Mouse (Mus musculus) stomach, embryonic 16.5 days (tissue): ENCODE results near the gene Zfp12. TPM values are rescaled to one million over a fixed set of nuclear protein-coding genes. Genes with fewer than 3 reads are reported as not detected.

ENCODE experiments used
- ATAC-seq: fragments of 200-750 bp; cut with Nextera tagmentation; 2 replicates; pipeline ENCODE4 v1.8.0; 2017; ENCODE audit warnings: moderate number of reproducible peaks, moderate TSS enrichment; ENCODE audit not compliant: insufficient read depth, low FRiP score
- H3K27ac ChIP-seq: fragments of 300-500 bp; sonication (generic); 2 replicates; pipeline ENCODE4 v1.5.1; 2014; ENCODE audit warnings: low read length
- H3K27me3 ChIP-seq: fragments of 300-500 bp; sonication (generic); 2 replicates; pipeline ENCODE4 v1.6.1; 2014; ENCODE audit warnings: low read length, control low read depth, mixed read lengths; ENCODE audit not compliant: control insufficient read depth, insufficient read depth
- H3K36me3 ChIP-seq: fragments of 300-500 bp; sonication (generic); 2 replicates; pipeline ENCODE4 v1.6.1; 2014; ENCODE audit warnings: low read length; ENCODE audit not compliant: control insufficient read depth, insufficient read depth
- H3K4me1 ChIP-seq: fragments of 300-500 bp; sonication (generic); 2 replicates; pipeline ENCODE4 v1.6.1; 2014; ENCODE audit warnings: low read length, control low read depth, mixed read lengths; ENCODE audit not compliant: control insufficient read depth, insufficient read depth
- H3K4me2 ChIP-seq: fragments of 300-500 bp; sonication (generic); 2 replicates; pipeline ENCODE4 v1.6.1; 2014; ENCODE audit warnings: low read depth, low read length, mixed read lengths
- H3K4me3 ChIP-seq: fragments of 300-500 bp; sonication (generic); replicated peaks from 2 replicates; pipeline ENCODE4 v1.5.1; 2014; ENCODE audit warnings: mild to moderate bottlenecking, low read length
- H3K9ac ChIP-seq: fragments of 300-500 bp; sonication (generic); 2 replicates; pipeline ENCODE4 v1.6.1; 2014; ENCODE audit warnings: low read length
- H3K9me3 ChIP-seq: fragments of 300-500 bp; sonication (generic); replicated peaks from 2 replicates; pipeline ENCODE4 v1.6.1; 2016; ENCODE audit warnings: low read length, control low read depth; ENCODE audit not compliant: control insufficient read depth
- WGBS: fragments of 180-500 bp; shearing (Covaris S2); extraction: QIAGEN DNeasy Blood & Tissue Kit; methylation state at CpG from one replicate; pipeline ENCODE4 v1.1.7; 2014; 5-methylcytosine and 5-hydroxymethylcytosine counted together
- polyA plus RNA-seq: library from polyadenylated mRNA; unstranded; fragments of >200 nt; fragmentation: Nextera tagmentation; extraction: Ambion mirVana; gene quantifications from 2 replicates; pipeline ENCODE4 v1.2.1, GENCODE M21; 2015

Zfp12 gene
- polyA plus RNA-seq, 1 experiment from 2014 or later, result 11.3 TPM

DNA sequence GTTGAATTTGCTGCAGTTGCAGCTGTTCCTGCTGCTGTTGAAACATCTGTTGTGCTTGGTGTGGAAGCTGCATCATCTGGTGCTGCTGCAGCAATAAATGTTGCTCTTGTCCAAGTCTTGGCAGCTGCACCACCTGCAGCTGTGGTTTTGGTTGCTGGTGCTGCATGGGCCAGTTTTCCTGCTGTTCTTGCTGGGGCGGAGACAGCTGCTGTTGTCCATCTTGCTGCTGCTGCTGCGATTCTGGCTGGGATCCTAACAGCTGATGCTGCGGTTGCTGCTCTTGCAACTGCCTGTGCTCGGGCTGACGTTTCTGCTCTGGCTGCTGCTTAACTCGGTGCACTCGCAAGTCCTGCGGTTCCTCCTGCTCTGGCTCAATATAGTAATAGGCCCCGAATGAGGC, 54.3 kb downstream of the Zfp12 start:
- no peak overlapping the region for H3K4me3 ChIP-seq
- H3K4me2 ChIP-seq, result no peak overlapping the region
- H3K9me3 ChIP-seq, result no peaks in the 10 kb centered on the region
- H3K27ac ChIP-seq, result no peak overlapping the region
- peaks cover 12% of the 10 kb centered on the region for H3K4me1 ChIP-seq
- H3K9ac ChIP-seq, result no peak overlapping the region
- no peak for ATAC-seq
- no peaks in the 10 kb centered on the region for H3K36me3 ChIP-seq
- whole genome bisulfite sequencing, result 72% methylated on average over 9 of the region's 9 CpGs
- peaks cover 75% of the 10 kb centered on the region for H3K27me3 ChIP-seq

DNA sequence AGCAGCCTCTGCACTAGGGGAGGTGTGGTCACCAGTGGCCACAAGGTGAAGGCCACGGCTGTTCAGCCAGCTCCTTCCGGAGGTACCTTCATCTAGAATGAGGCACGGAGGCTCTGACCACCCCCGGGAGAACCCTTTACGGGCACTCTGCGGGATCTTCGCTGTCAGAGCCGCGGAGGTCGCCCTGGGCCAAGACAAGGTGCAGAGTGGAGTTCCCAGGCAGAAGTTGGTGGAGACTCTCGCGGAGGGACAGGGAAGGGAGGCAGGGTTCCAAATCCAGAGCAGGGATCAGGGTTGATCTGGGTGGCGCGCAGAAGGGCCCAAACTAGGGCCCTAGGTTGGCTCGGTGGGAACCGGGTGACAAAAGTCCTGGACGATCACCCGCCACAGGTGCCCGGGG, 57.9 kb downstream of the Zfp12 start:
- H3K9me3 ChIP-seq, result 0 out of 2 replicates have a peak, but pooled peaks cover 3% of the 10 kb centered on the region
- no peak overlapping the region for H3K27ac ChIP-seq
- H3K4me1 ChIP-seq, result peaks cover 12% of the 10 kb centered on the region
- H3K4me3 ChIP-seq, result peak overlapping the region; percentile 52
- ATAC-seq, result peak; percentile 12; the same call in 1 of the 2 replicates
- WGBS, result 2% methylated on average over 19 of the region's 19 CpGs
- peak overlapping the region; percentile 65 for H3K9ac ChIP-seq
- peak overlapping the region; percentile 82 for H3K4me2 ChIP-seq
- peaks cover 58% of the 10 kb centered on the region for H3K27me3 ChIP-seq
- H3K36me3 ChIP-seq, result no peaks in the 10 kb centered on the region

DNA sequence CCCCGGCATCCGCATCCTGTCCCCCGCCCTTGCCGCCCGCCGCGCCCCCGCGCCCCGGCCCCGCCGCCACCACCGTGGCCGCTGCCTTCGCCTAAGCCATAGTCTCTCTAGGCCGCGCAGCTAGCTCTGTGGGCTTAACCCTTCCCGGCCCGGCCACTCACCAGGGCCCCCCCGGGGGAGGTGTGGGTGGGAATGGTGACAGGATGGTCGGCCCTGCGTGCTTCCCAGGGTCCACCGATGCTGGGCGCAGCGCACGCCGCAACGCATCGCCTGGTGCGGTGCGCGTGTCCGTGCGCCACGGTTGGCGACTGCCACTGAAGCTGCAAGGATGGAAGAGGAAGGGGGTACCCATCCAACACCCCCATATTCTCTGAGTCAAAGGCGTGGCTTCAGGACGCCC, 58.4 kb downstream of the Zfp12 start, which contains the start of gene Zfp853:
Gene Zfp853 (minus strand): TSS at position 220 of the 400 bp plus-strand sequence.
- H3K4me1 ChIP-seq, result peaks cover 7% of the 10 kb centered on the region
- H3K27me3 ChIP-seq, result peaks cover 53% of the 10 kb centered on the region
- peak within 1 kb of the TSS; percentile 52 for H3K4me3 ChIP-seq
- H3K9me3 ChIP-seq, result 0 out of 2 replicates have a peak, but pooled peaks cover 3% of the 10 kb centered on the region
- WGBS, result 6% methylated on average over 23 of the region's 38 CpGs
- H3K4me2 ChIP-seq, result peak within 1 kb of the TSS; percentile 82
- H3K27ac ChIP-seq, result no peak within 1 kb of the TSS
- H3K9ac ChIP-seq, result peak within 1 kb of the TSS; percentile 65
- peak; percentile 50; the same call in 1 of the 2 replicates for ATAC-seq
- no peaks in the 10 kb centered on the region for H3K36me3 ChIP-seq

DNA sequence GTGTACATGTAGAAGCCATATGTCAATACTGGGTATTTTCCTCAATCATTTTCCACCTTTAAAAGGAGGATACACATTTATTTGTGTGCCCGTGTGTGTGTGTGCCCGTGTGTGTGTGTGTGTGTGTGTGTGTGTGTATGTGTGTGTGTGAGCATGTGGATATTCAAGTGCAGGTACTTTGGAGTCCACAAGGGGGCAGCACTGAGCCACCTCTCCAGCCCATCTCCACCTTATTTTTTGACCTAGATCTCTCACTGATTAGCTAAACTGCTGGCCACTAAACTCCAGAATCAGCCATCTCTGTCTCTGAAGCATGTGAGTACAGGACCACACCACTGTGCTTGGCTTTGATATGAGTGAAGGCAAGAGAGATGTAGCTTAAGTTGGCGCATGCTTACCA, 59.9 kb downstream of the Zfp12 start:
- H3K4me1 ChIP-seq, result peaks cover 7% of the 10 kb centered on the region
- no peak overlapping the region for H3K9ac ChIP-seq
- no peak overlapping the region for H3K4me2 ChIP-seq
- 88% methylated on average over 3 of the region's 3 CpGs for WGBS
- H3K9me3 ChIP-seq, result 0 out of 2 replicates have a peak, but pooled peaks cover 3% of the 10 kb centered on the region
- H3K27me3 ChIP-seq, result peaks cover 39% of the 10 kb centered on the region
- ATAC-seq, result no peak
- no peak overlapping the region for H3K27ac ChIP-seq
- H3K4me3 ChIP-seq, result no peak overlapping the region
- peaks cover 3% of the 10 kb centered on the region; the same call in 1 of the 2 replicates for H3K36me3 ChIP-seq

DNA sequence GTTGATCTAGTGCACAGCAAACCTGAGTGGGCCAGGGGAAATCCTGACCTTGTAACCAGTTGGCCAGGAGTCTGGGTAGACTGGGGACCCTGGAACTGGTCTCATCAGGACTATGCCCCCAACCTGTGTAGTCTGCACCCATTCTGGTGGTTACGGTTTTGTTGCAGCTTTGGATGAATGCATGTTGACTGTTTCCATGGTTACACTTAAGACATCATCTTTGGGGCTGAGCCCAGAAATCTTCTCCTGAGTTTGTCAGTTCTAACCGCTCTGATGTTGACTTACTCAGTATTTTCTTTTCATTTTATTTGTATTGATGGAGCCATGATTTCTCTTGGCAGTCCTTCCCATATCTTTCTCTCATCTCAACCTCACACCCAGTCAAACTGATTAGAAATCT, 60.4 kb downstream of the Zfp12 start:
- Histone ChIP-seq H3K4me2 (no peak overlapping the region), H3K9ac (no peak overlapping the region), H3K27me3 (peaks cover 38% of the 10 kb centered on the region), H3K4me3 (no peak overlapping the region), H3K4me1 (peaks cover 7% of the 10 kb centered on the region), H3K9me3 (0 out of 2 replicates have a peak, but pooled peaks cover 3% of the 10 kb centered on the region), H3K27ac (no peak overlapping the region), H3K36me3 (peaks cover 8% of the 10 kb centered on the region)
- ATAC-seq, result no peak
- WGBS, result 75% methylated on average over 2 of the region's 2 CpGs

DNA sequence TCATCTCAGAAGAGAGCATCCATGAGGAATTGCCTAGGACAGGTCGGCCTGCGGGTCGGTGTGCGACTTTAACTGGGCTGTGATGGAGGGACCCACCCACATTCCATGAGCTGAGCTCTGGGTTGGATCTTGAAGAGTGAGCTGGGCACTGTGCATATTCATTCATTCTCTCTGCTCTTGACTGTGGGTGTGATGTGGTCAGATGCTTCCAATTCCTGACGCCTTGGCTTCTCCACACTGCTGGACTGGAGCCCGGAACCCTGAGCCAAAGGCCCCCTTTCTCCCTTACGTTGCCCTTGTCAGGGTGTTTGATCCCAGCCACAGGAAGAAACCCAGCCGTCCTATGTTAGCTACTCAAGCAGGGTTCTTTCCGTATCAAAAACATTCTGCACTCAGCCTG, 63.0 kb downstream of the Zfp12 start:
- H3K36me3 ChIP-seq, result peaks cover 22% of the 10 kb centered on the region
- no peak overlapping the region for H3K9ac ChIP-seq
- no peak overlapping the region for H3K4me3 ChIP-seq
- peaks cover 7% of the 10 kb centered on the region for H3K4me1 ChIP-seq
- H3K4me2 ChIP-seq, result no peak overlapping the region
- H3K9me3 ChIP-seq, result 0 out of 2 replicates have a peak, but pooled peaks cover 3% of the 10 kb centered on the region
- 83% methylated on average over 9 of the region's 9 CpGs for WGBS
- no peak overlapping the region for H3K27ac ChIP-seq
- ATAC-seq, result no peak
- peaks cover 16% of the 10 kb centered on the region for H3K27me3 ChIP-seq

DNA sequence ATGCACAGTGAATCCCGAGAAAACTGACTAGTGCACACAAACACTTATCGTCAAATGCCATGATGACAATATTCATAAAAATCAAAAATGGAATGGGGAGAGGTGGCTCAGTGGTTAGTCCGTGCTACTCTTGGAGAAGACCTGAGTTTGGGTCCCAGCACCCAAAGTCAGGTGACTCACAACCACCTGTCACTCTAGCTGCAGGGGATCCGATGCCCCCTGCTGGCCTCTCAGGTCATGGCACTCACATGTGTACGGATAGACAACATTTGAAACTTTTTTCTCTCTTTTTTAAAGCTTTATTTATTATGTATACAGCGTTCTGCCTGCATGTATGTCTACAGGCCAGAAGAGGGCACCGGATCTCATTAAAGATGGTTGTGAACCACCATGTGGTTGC, 63.4 kb downstream of the Zfp12 start:
- WGBS, result 92% methylated on average over 7 of the region's 7 CpGs
- H3K4me1 ChIP-seq, result peaks cover 4% of the 10 kb centered on the region
- no peak overlapping the region for H3K27ac ChIP-seq
- H3K36me3 ChIP-seq, result peaks cover 22% of the 10 kb centered on the region
- H3K27me3 ChIP-seq, result peaks cover 12% of the 10 kb centered on the region
- H3K4me2 ChIP-seq, result no peak overlapping the region
- no peak for ATAC-seq
- no peak overlapping the region for H3K4me3 ChIP-seq
- H3K9ac ChIP-seq, result no peak overlapping the region
- 0 out of 2 replicates have a peak, but pooled peaks cover 3% of the 10 kb centered on the region for H3K9me3 ChIP-seq

Other genes starting within 250 kb of the Zfp12 start
- 35.1 and 35.6 TPM in 2 replicates for gene Rnf216, start 122.2 kb upstream of the Zfp12 start, polyA plus RNA-seq
- 0.06 TPM in 1 of 2 replicates, not detected in the other for gene Olfr718-ps1, start 87.6 kb upstream of the Zfp12 start, polyA plus RNA-seq
- 9.3 and 10.3 TPM in 2 replicates for gene Rbak, start 54.4 kb upstream of the Zfp12 start, polyA plus RNA-seq
- gene Spdye4b, start 54.1 kb upstream of the Zfp12 start, polyA plus RNA-seq, result not detected in 2 replicates
- not detected in 2 replicates for gene Spdye4a, start 8.3 kb upstream of the Zfp12 start, polyA plus RNA-seq
- gene Zfp316, start 34.9 kb downstream of the Zfp12 start, polyA plus RNA-seq, result 0.60 and 0.74 TPM in 2 replicates
- 0.10 TPM in 1 of 2 replicates, not detected in the other for gene Zfp853, start 58.5 kb downstream of the Zfp12 start, polyA plus RNA-seq
- gene E130309D02Rik, start 80.2 kb downstream of the Zfp12 start, polyA plus RNA-seq, result 24.4 and 26.1 TPM in 2 replicates
- gene Zdhhc4, start 94.1 kb downstream of the Zfp12 start, polyA plus RNA-seq, result 63.6 and 71.9 TPM in 2 replicates
- gene Grid2ip, start 122.2 kb downstream of the Zfp12 start, polyA plus RNA-seq, result 2.9 and 4.5 TPM in 2 replicates
- gene Kdelr2, start 168.7 kb downstream of the Zfp12 start, polyA plus RNA-seq, result 364 and 376 TPM in 2 replicates
- 10.3 and 11.5 TPM in 2 replicates for gene Daglb, start 229.4 kb downstream of the Zfp12 start, polyA plus RNA-seq